Mouse (Mus musculus) layer of hippocampus, postnatal 10 days (tissue): Measurements from ENCODE around the gene Arhgef7. TPM values are rescaled to one million over a fixed set of nuclear protein-coding genes. Genes with fewer than 3 reads are reported as not detected.

Source experiments
- DNase-seq, 2 experiments: peaks; one replicate each; pipeline ENCODE4 v3.0.0; 2021; ENCODE audit warnings: low spot score in 2 of 2
- total RNA-seq, 2 experiments: library from RNA; stranded (reverse); gene quantifications; 2 replicates each; pipeline ENCODE4 v1.2.3; 2021

The Arhgef7 gene
- total RNA-seq, 2 experiments from 2014 or later, result 164 to 169 TPM

- DNase-seq, result no peak
Measured at GRCm38 (mm10) chr8:11712244-11712643, 15.3 kb upstream of the Arhgef7 start.

GRCm38 (mm10) chr8:11717194-11717593, 10.3 kb upstream of the Arhgef7 start:
- DNase-seq, result no peak

- no peak for DNase-seq
Measured at GRCm38 (mm10) chr8:11727273-11727650, 259 bp upstream of the Arhgef7 start.

GRCm38 (mm10) chr8:11728482-11729295, 1.2 kb downstream of the Arhgef7 start:
- peak; percentile 58 to 70 for DNase-seq

- no peak for DNase-seq
Measured at GRCm38 (mm10) chr8:11730271-11730940, 2.9 kb downstream of the Arhgef7 start.

GRCm38 (mm10) chr8:11735672-11736235, 8.2 kb downstream of the Arhgef7 start:
- DNase-seq, result no peak

- DNase-seq, result no peak
Measured at GRCm38 (mm10) chr8:11737096-11737495, 9.6 kb downstream of the Arhgef7 start.

- no peak for DNase-seq
Measured at GRCm38 (mm10) chr8:11739082-11739481, 11.6 kb downstream of the Arhgef7 start.

- DNase-seq, result no peak
Measured at GRCm38 (mm10) chr8:11740857-11741256, 13.3 kb downstream of the Arhgef7 start.

- DNase-seq, result no peak
Measured at GRCm38 (mm10) chr8:11743580-11743979, 16.1 kb downstream of the Arhgef7 start.

GRCm38 (mm10) chr8:11746850-11747600, 19.5 kb downstream of the Arhgef7 start:
- no peak for DNase-seq

GRCm38 (mm10) chr8:11749472-11749871, 22.0 kb downstream of the Arhgef7 start:
- no peak for DNase-seq

- no peak for DNase-seq
Measured at GRCm38 (mm10) chr8:11752338-11752737, 24.8 kb downstream of the Arhgef7 start.

- DNase-seq, result no peak
Measured at GRCm38 (mm10) chr8:11753155-11753941, 25.8 kb downstream of the Arhgef7 start.

- no peak for DNase-seq
Measured at GRCm38 (mm10) chr8:11754723-11755122, 27.2 kb downstream of the Arhgef7 start.

- DNase-seq, result peak; percentile 70 to 71
Measured at GRCm38 (mm10) chr8:11755873-11756272, 28.4 kb downstream of the Arhgef7 start.

- DNase-seq, result peak; percentile 89 to 92
Measured at GRCm38 (mm10) chr8:11757568-11758481, 30.3 kb downstream of the Arhgef7 start.

- DNase-seq, result peak in 1 of 2 experiments; percentile 32
Measured at GRCm38 (mm10) chr8:11758482-11759281, 31.2 kb downstream of the Arhgef7 start.

- no peak for DNase-seq
Measured at GRCm38 (mm10) chr8:11761551-11761950, 34.0 kb downstream of the Arhgef7 start.
